Mouse (Mus musculus): ENCODE results near the gene Sema7a. TPM values are rescaled to one million over a fixed set of nuclear protein-coding genes. Genes with fewer than 3 reads are reported as not detected.

The Sema7a gene
- polyA plus RNA-seq, 1 experiment from 2014 or later, result 6.9 TPM

DNA sequence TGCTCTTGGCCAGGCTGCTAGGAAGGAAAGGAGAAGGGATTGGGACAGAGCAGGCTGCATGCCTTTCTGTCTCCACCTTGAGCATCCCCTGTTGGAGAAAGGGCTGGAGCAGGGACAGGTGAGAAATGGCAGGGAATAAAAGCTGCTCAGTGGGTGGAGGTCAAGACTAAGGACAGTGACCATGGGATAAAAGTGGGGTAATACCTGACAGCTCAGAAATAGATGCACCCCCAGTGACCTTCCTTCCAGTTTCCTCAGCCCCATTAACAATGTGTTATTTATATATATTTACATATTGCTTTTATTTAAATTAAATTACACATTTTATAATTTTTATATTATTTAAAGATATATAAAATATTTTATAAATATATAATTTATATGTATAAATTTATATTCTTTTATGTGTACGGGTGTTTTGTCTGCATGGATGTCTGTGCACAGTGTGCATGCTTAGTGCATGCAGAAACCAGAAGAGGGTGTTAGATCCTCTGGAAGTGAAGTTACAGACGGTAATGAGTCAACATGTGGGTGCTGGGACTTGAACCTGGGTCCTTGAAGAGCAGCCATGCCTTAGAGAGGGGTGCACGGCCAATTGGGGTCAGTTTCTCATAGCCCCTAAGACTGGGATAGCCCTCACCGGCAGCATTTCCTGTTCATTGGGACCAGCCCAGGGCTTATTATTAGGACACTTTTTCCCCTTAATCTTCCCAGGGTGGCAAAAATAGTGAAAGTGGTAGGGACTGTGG is 23.5 kb downstream of the Sema7a start:
- no peak for ATAC-seq
- H3K4me1 ChIP-seq (replicated peaks; ENCODE audit: control insufficient read depth, insufficient read depth, low read length), result peaks cover 4% of the 10 kb centered on the region
- H3K4me2 ChIP-seq (replicated peaks; ENCODE audit: low read depth), result no peak overlapping the region
- H3K36me3 ChIP-seq (ENCODE audit: control insufficient read depth, insufficient read depth), result peaks cover 31% of the 10 kb centered on the region
- 88% methylated on average over 4 of the region's 4 CpGs for WGBS
- no peak overlapping the region for H3K4me3 ChIP-seq (ENCODE audit: low read depth, low read length)
- no peaks in the 10 kb centered on the region for H3K9me3 ChIP-seq (ENCODE audit: control insufficient read depth)
- no peak for TF ChIP-seq CTCF (IDR thresholded peaks at IDR 0.05; ENCODE audit: low read depth)
- no peak overlapping the region for H3K9ac ChIP-seq (ENCODE audit: low read depth, low read length)
- H3K27ac ChIP-seq (ENCODE audit: low read depth, low read length), result no peak overlapping the region
- no peaks in the 10 kb centered on the region for H3K27me3 ChIP-seq (replicated peaks; ENCODE audit: control insufficient read depth, insufficient read depth, low read length)

DNA sequence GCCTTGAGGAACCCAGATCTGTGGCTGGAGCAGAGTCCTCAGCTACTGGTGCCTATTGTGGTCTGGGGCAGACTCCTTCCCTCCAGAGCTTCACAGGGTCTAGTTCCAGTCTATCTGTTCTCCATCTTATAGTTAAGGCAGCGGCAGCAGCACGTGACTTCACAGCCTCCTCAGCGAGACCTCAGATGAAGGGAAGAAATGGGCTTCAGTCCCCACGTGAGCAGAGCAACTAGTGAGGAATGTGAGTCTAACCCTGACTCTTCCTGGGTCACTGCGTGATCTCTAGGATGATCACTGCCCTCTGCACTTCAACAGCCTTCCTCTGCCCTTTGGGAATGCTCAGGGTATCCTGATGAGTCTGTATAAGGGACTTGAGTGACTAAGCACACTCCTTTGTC is 24.1 kb downstream of the Sema7a start:
- peaks cover 28% of the 10 kb centered on the region; the same call in 1 of the 2 replicates for H3K36me3 ChIP-seq (ENCODE audit: control insufficient read depth, insufficient read depth)
- no peaks in the 10 kb centered on the region for H3K9me3 ChIP-seq (ENCODE audit: control insufficient read depth)
- H3K9ac ChIP-seq (ENCODE audit: low read depth, low read length), result no peak overlapping the region
- H3K27ac ChIP-seq (ENCODE audit: low read depth, low read length), result no peak overlapping the region
- 86% methylated on average over 5 of the region's 5 CpGs for WGBS
- H3K4me1 ChIP-seq (replicated peaks; ENCODE audit: control insufficient read depth, insufficient read depth, low read length), result peaks cover 8% of the 10 kb centered on the region
- H3K4me3 ChIP-seq (ENCODE audit: low read depth, low read length), result no peak overlapping the region
- no peak for TF ChIP-seq CTCF (IDR thresholded peaks at IDR 0.05; ENCODE audit: low read depth)
- ATAC-seq, result no peak
- no peak overlapping the region for H3K4me2 ChIP-seq (replicated peaks; ENCODE audit: low read depth)
- no peaks in the 10 kb centered on the region for H3K27me3 ChIP-seq (replicated peaks; ENCODE audit: control insufficient read depth, insufficient read depth, low read length)

GRCm38 (mm10) chr9:57964528-57965250 is 24.8 kb downstream of the Sema7a start:
- 87% methylated on average over 6 of the region's 6 CpGs for WGBS
- TF ChIP-seq CTCF (IDR thresholded peaks at IDR 0.05; ENCODE audit: low read depth), result no peak

DNA sequence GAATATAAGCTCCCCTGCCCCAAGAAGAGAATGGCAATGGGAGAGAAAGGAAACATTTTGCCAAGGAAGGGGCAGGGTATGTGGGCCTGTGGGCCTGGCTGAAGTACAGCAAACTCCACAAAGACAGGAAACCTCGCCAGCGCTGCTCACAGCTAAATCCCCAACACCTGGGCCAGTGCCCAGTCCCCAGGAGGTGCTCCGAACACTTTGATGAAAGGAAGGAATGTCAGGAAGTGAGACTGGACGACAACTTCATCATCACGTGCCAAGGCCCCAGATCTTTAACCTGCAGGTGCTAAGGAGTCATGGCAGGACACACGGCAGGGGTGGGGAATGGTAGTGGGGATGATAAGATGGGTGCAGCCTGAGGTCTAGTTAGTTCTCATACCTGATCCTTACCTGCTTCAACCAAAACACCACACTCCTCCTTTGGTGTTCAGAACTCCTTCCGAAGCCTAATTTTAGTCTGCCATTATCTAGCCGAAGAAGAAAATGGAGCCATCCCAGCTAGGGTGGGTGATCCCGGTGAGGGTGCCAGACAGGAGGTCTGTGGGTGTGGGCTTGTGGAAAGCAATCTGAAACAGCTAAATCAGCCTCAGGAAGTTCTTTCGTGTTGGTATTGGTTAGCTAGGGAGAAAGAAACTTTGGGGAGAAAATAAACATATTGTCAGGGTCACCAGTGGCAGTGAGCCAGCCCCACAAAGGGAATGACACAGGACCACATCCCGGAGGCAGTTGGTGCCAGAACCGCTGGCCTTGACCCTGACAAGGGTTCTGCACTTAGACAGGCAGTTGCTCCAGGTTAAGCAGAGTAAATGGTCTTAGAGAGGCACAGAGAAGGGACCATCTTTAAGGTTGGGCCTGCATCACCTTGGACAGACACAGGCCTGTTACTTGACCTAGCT is 25.6 kb downstream of the Sema7a start:
- Histone ChIP-seq H3K4me1 (replicated peaks; ENCODE audit: control insufficient read depth, insufficient read depth, low read length) (peaks cover 19% of the 10 kb centered on the region), H3K4me3 (ENCODE audit: low read depth, low read length) (no peak overlapping the region), H3K9me3 (ENCODE audit: control insufficient read depth) (no peaks in the 10 kb centered on the region), H3K36me3 (ENCODE audit: control insufficient read depth, insufficient read depth) (peaks cover 21% of the 10 kb centered on the region; the same call in 1 of the 2 replicates), H3K27me3 (replicated peaks; ENCODE audit: control insufficient read depth, insufficient read depth, low read length) (no peaks in the 10 kb centered on the region), H3K27ac (ENCODE audit: low read depth, low read length) (no peak overlapping the region), H3K9ac (ENCODE audit: low read depth, low read length) (no peak overlapping the region), H3K4me2 (replicated peaks; ENCODE audit: low read depth) (no peak overlapping the region)
- no peak for TF ChIP-seq CTCF (IDR thresholded peaks at IDR 0.05; ENCODE audit: low read depth)
- no peak for ATAC-seq
- 56% methylated on average over 12 of the region's 12 CpGs for WGBS

More at GRCm38 (mm10) chr9:57964528-57965250, 24.8 kb downstream of the Sema7a start:
- no peak overlapping the region for H3K27ac ChIP-seq (ENCODE audit: low read depth, low read length)
- H3K4me3 ChIP-seq (ENCODE audit: low read depth, low read length), result no peak overlapping the region
- H3K9ac ChIP-seq (ENCODE audit: low read depth, low read length), result no peak overlapping the region
- no peak for ATAC-seq
- no peak overlapping the region for H3K4me2 ChIP-seq (replicated peaks; ENCODE audit: low read depth)
- no peaks in the 10 kb centered on the region for H3K9me3 ChIP-seq (ENCODE audit: control insufficient read depth)
- H3K27me3 ChIP-seq (replicated peaks; ENCODE audit: control insufficient read depth, insufficient read depth, low read length), result no peaks in the 10 kb centered on the region
- peaks cover 28% of the 10 kb centered on the region; the same call in 1 of the 2 replicates for H3K36me3 ChIP-seq (ENCODE audit: control insufficient read depth, insufficient read depth)
- H3K4me1 ChIP-seq (replicated peaks; ENCODE audit: control insufficient read depth, insufficient read depth, low read length), result peaks cover 14% of the 10 kb centered on the region

DNA sequence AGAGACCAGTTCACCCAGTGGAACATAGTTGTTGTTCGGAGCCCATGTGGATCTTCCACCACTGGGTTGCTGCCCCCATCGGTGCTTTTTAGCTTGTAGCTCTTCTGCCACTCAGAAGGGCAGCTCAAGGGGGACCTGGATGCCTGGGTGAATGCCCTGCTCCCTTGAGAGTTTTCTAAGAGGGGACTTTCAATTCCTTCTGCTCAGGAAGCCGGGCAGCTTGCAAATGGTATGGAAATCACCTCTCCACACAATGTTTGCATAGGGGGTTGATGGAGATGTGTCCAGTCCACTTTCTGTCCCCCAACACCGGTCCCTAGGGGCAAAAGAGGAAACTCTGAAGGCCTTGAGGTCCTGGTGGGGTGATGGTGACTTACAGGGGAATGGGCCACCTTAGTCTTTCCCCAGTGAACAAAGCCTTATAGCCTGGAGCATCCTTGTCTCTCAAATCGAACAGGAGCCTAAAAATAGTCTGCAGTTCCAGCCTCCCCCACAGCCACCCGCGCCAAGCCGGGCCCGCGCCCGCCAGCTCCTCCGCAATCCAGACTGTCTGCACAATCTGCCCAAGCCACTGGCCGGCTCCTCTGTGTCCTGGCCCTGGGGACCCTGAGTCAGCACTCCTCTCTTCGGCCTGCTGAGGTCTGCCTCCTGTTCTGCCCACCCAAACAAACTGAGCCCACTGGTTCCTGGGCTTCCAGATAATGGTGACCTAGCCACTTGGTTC is 27.5 kb downstream of the Sema7a start:
- H3K4me1 ChIP-seq (replicated peaks; ENCODE audit: control insufficient read depth, insufficient read depth, low read length), result peaks cover 19% of the 10 kb centered on the region
- no peak overlapping the region for H3K4me2 ChIP-seq (replicated peaks; ENCODE audit: low read depth)
- TF ChIP-seq CTCF (IDR thresholded peaks at IDR 0.05; ENCODE audit: low read depth), result no peak
- H3K9me3 ChIP-seq (ENCODE audit: control insufficient read depth), result no peaks in the 10 kb centered on the region
- no peak overlapping the region for H3K4me3 ChIP-seq (ENCODE audit: low read depth, low read length)
- H3K36me3 ChIP-seq (ENCODE audit: control insufficient read depth, insufficient read depth), result peaks cover 8% of the 10 kb centered on the region; the same call in 1 of the 2 replicates
- 76% methylated on average over 14 of the region's 14 CpGs for WGBS
- ATAC-seq, result no peak
- H3K27ac ChIP-seq (ENCODE audit: low read depth, low read length), result peak overlapping the region; percentile 86
- no peak overlapping the region for H3K9ac ChIP-seq (ENCODE audit: low read depth, low read length)
- no peaks in the 10 kb centered on the region for H3K27me3 ChIP-seq (replicated peaks; ENCODE audit: control insufficient read depth, insufficient read depth, low read length)

All from intestine, postnatal 0 days (tissue).